Mouse (Mus musculus): Measurements from ENCODE around the gene Auts2.
A peak's percentile ranks its signal among the peaks of the same experiment; 100 is the strongest.

Auts2 gene

GRCm38 (mm10) chr5:132498896-132499295 lies 44.2 kb downstream of the Auts2 start:
- DNase-seq (ENCODE audit: low spot score): no peak

GRCm38 (mm10) chr5:132498045-132498444 lies 45.1 kb downstream of the Auts2 start:
- DNase-seq (ENCODE audit: low spot score): no peak

GRCm38 (mm10) chr5:132492793-132493192 lies 50.4 kb downstream of the Auts2 start:
- DNase-seq (ENCODE audit: low spot score): no peak

GRCm38 (mm10) chr5:132492040-132492439 lies 51.1 kb downstream of the Auts2 start:
- no peak for DNase-seq (ENCODE audit: low spot score)

- DNase-seq (ENCODE audit: low spot score): no peak
Measured at GRCm38 (mm10) chr5:132491508-132491907, 51.6 kb downstream of the Auts2 start.

GRCm38 (mm10) chr5:132490326-132490725 lies 52.8 kb downstream of the Auts2 start:
- DNase-seq (ENCODE audit: low spot score): no peak

GRCm38 (mm10) chr5:132489736-132490313 lies 53.3 kb downstream of the Auts2 start:
- no peak for DNase-seq (ENCODE audit: low spot score)

GRCm38 (mm10) chr5:132486831-132487230 lies 56.3 kb downstream of the Auts2 start:
- no peak for DNase-seq (ENCODE audit: low spot score)

GRCm38 (mm10) chr5:132485994-132486393 lies 57.1 kb downstream of the Auts2 start:
- DNase-seq (ENCODE audit: low spot score): no peak

- no peak for DNase-seq (ENCODE audit: low spot score)
Measured at GRCm38 (mm10) chr5:132485448-132485847, 57.7 kb downstream of the Auts2 start.

GRCm38 (mm10) chr5:132481476-132481875 lies 61.7 kb downstream of the Auts2 start:
- no peak for DNase-seq (ENCODE audit: low spot score)

- DNase-seq (ENCODE audit: low spot score): no peak
Measured at GRCm38 (mm10) chr5:132480461-132480860, 62.7 kb downstream of the Auts2 start.

- no peak for DNase-seq (ENCODE audit: low spot score)
Measured at GRCm38 (mm10) chr5:132479227-132479857, 63.8 kb downstream of the Auts2 start.

GRCm38 (mm10) chr5:132477533-132477932 lies 65.6 kb downstream of the Auts2 start:
- DNase-seq (ENCODE audit: low spot score): no peak

GRCm38 (mm10) chr5:132472905-132473321 lies 70.2 kb downstream of the Auts2 start:
- DNase-seq (ENCODE audit: low spot score): no peak

GRCm38 (mm10) chr5:132472184-132472829 lies 70.8 kb downstream of the Auts2 start:
- no peak for DNase-seq (ENCODE audit: low spot score)

- no peak for DNase-seq (ENCODE audit: low spot score)
Measured at GRCm38 (mm10) chr5:132467364-132467743, 75.8 kb downstream of the Auts2 start.

GRCm38 (mm10) chr5:132466427-132467363 lies 76.4 kb downstream of the Auts2 start:
- DNase-seq (ENCODE audit: low spot score): no peak

- DNase-seq (ENCODE audit: low spot score): no peak
Measured at GRCm38 (mm10) chr5:132462560-132462959, 80.6 kb downstream of the Auts2 start.

- DNase-seq (ENCODE audit: low spot score): peak; percentile 55
Measured at GRCm38 (mm10) chr5:132458498-132458897, 84.6 kb downstream of the Auts2 start.

GRCm38 (mm10) chr5:132452381-132452780 lies 90.8 kb downstream of the Auts2 start:
- no peak for DNase-seq (ENCODE audit: low spot score)

- no peak for DNase-seq (ENCODE audit: low spot score)
Measured at GRCm38 (mm10) chr5:132450071-132450470, 93.1 kb downstream of the Auts2 start.

Data from layer of hippocampus, adult 9-10 months (tissue).